Mouse (Mus musculus) small intestine, adult 2 months (tissue): ENCODE measurements around the gene Jarid2.
"Not testable (repeated sequence)": the region's sequence is repeated elsewhere in the genome, so short reads cannot be mapped to it uniquely, and the experiment has no call there.

Source experiments
- CTCF ChIP-seq: fragments of 200-500 bp; IDR thresholded peaks from 2 replicates; pipeline ENCODE4 v1.5.1; 2012; ENCODE audit warnings: low read depth, mild to moderate bottlenecking, control low read depth, inconsistent platforms, low read length, moderate library complexity, mixed read lengths; ENCODE audit not compliant: insufficient replicate concordance, insufficient read length; ENCODE audit errors: extremely low read depth
- POLR2A ChIP-seq: fragments of 200-500 bp; IDR thresholded peaks from 2 replicates; pipeline ENCODE4 v1.6.1; 2012; ENCODE audit warnings: low read depth, mild to moderate bottlenecking, control low read depth, inconsistent platforms, low read length, moderate library complexity

DNA sequence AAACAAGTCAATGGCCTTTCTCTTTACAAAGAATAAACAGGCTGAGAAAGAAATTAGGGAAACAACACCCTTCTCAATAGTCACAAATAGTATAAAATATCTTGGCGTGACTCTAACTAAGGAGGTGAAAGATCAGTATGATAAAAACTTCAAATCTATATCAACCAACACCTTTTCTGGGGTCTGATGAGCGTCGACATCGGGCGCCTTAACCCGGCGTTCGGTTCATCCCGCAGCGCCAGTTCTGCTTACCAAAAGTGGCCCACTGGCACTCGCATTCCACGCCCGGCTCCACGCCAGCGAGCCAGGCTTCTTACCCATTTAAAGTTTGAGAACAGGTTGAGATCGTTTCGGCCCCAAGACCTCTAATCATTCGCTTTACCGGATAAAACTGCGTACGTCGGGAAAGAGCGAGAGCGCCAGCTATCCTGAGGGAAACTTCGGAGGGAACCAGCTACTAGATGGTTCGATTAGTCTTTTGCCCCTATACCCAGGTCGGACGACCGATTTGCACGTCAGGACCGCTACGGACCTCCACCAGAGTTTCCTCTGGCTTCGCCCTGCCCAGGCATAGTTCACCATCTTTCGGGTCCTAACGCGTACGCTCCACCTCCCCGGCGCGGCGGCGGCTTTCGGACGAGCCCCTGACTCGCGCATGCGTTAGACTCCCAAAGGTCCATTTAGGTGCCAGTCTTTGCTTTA is 140.3 kb downstream of the Jarid2 start:
- not testable (repeated sequence) for TF ChIP-seq CTCF, POLR2A
